Mouse (Mus musculus) c-Kit-positive CD71-negative TER-119-negative erythroid progenitor cells, embryonic 14.5 days (primary cell): ENCODE measurements around the gene Crybb1.

Experiments
- DNase-seq: peaks from one replicate; pipeline ENCODE4 v3.0.0-alpha.2; 2013; ENCODE audit warnings: low read depth

Crybb1 gene

GRCm38 (mm10) chr5:112286984-112287641, 31.5 kb downstream of the Crybb1 start:
- no peak for DNase-seq

- DNase-seq = no peak
Measured at GRCm38 (mm10) chr5:112287652-112288051, 32.0 kb downstream of the Crybb1 start.

- DNase-seq = no peak
Measured at GRCm38 (mm10) chr5:112288193-112289141, 32.9 kb downstream of the Crybb1 start.

- no peak for DNase-seq
Measured at GRCm38 (mm10) chr5:112289236-112289635, 33.6 kb downstream of the Crybb1 start.

- no peak for DNase-seq
Measured at GRCm38 (mm10) chr5:112289819-112290535, 34.4 kb downstream of the Crybb1 start.

GRCm38 (mm10) chr5:112290536-112290880, 34.9 kb downstream of the Crybb1 start:
- DNase-seq = no peak

GRCm38 (mm10) chr5:112291866-112292265, 36.3 kb downstream of the Crybb1 start:
- no peak for DNase-seq

GRCm38 (mm10) chr5:112292343-112292980, 36.8 kb downstream of the Crybb1 start:
- no peak for DNase-seq

GRCm38 (mm10) chr5:112293800-112294199, 38.2 kb downstream of the Crybb1 start:
- DNase-seq = no peak

- no peak for DNase-seq
Measured at GRCm38 (mm10) chr5:112294696-112295095, 39.1 kb downstream of the Crybb1 start.

GRCm38 (mm10) chr5:112295162-112295561, 39.5 kb downstream of the Crybb1 start:
- DNase-seq = no peak

GRCm38 (mm10) chr5:112295564-112295963, 39.9 kb downstream of the Crybb1 start:
- no peak for DNase-seq

- no peak for DNase-seq
Measured at GRCm38 (mm10) chr5:112296404-112297181, 41.0 kb downstream of the Crybb1 start.

GRCm38 (mm10) chr5:112297257-112297656, 41.6 kb downstream of the Crybb1 start:
- no peak for DNase-seq

GRCm38 (mm10) chr5:112298226-112298988, 42.8 kb downstream of the Crybb1 start:
- DNase-seq = no peak

GRCm38 (mm10) chr5:112299399-112299798, 43.8 kb downstream of the Crybb1 start:
- DNase-seq = no peak

- no peak for DNase-seq
Measured at GRCm38 (mm10) chr5:112300112-112300511, 44.5 kb downstream of the Crybb1 start.

GRCm38 (mm10) chr5:112300721-112301308, 45.2 kb downstream of the Crybb1 start:
- DNase-seq = no peak

- no peak for DNase-seq
Measured at GRCm38 (mm10) chr5:112301694-112302093, 46.1 kb downstream of the Crybb1 start.

- DNase-seq = no peak
Measured at GRCm38 (mm10) chr5:112302310-112302709, 46.7 kb downstream of the Crybb1 start.
